Mouse (Mus musculus): Measurements from ENCODE around the gene Shkbp1. TPM values are rescaled to one million over a fixed set of nuclear protein-coding genes. Genes with fewer than 3 reads are reported as not detected.
A peak's percentile ranks its signal among the peaks of the same experiment; 100 is the strongest.

Gene Shkbp1
- polyA plus RNA-seq, 1 experiment from 2014 or later: 47.4 TPM

- no peaks in the 10 kb centered on the region for H3K9me3 ChIP-seq (replicated peaks; ENCODE audit: control insufficient read depth, low read length, poor library complexity, severe bottlenecking)
- peaks cover 73% of the 10 kb centered on the region for H3K27me3 ChIP-seq (ENCODE audit: control insufficient read depth, insufficient read depth, low read depth, low read length)
- H3K4me3 ChIP-seq (ENCODE audit: low read depth, low read length): no peak overlapping the region
- no peak overlapping the region for H3K27ac ChIP-seq (ENCODE audit: low read length)
- no peak overlapping the region for H3K4me2 ChIP-seq (ENCODE audit: low read length)
- ATAC-seq: no peak
- WGBS: 92% methylated on average over 8 of the region's 8 CpGs
- peaks cover 2% of the 10 kb centered on the region; the same call in 1 of the 2 replicates for H3K36me3 ChIP-seq (ENCODE audit: control insufficient read depth, insufficient read depth, low read length)
- H3K4me1 ChIP-seq (ENCODE audit: control insufficient read depth, insufficient read depth, low read length): peaks cover 26% of the 10 kb centered on the region
- no peak overlapping the region for H3K9ac ChIP-seq (ENCODE audit: low read depth, low read length)
Observed at GRCm38 (mm10) chr7:27327500-27327899, 28.3 kb downstream of the Shkbp1 start.

GRCm38 (mm10) chr7:27326101-27326880 lies 29.5 kb downstream of the Shkbp1 start:
- peak overlapping the region; percentile 21; the same call in 1 of the 2 replicates for H3K4me3 ChIP-seq (ENCODE audit: low read depth, low read length)

GRCm38 (mm10) chr7:27325697-27326096 lies 30.1 kb downstream of the Shkbp1 start:
- peak overlapping the region; percentile 43 for H3K4me2 ChIP-seq (ENCODE audit: low read length)
- peaks cover 2% of the 10 kb centered on the region; the same call in 1 of the 2 replicates for H3K36me3 ChIP-seq (ENCODE audit: control insufficient read depth, insufficient read depth, low read length)
- peaks cover 19% of the 10 kb centered on the region for H3K4me1 ChIP-seq (ENCODE audit: control insufficient read depth, insufficient read depth, low read length)
- H3K27ac ChIP-seq (ENCODE audit: low read length): no peak overlapping the region
- H3K9me3 ChIP-seq (replicated peaks; ENCODE audit: control insufficient read depth, low read length, poor library complexity, severe bottlenecking): no peaks in the 10 kb centered on the region
- 4% methylated on average over 24 of the region's 24 CpGs for WGBS
- peak overlapping the region; percentile 39; the same call in 1 of the 2 replicates for H3K9ac ChIP-seq (ENCODE audit: low read depth, low read length)
- H3K27me3 ChIP-seq (ENCODE audit: control insufficient read depth, insufficient read depth, low read depth, low read length): peaks cover 55% of the 10 kb centered on the region
- 0 out of 2 replicates have a peak, but pooled peaks have one; percentile 30 for ATAC-seq
- peak overlapping the region; percentile 21 for H3K4me3 ChIP-seq (ENCODE audit: low read depth, low read length)

More at GRCm38 (mm10) chr7:27326101-27326880, 29.5 kb downstream of the Shkbp1 start:
- no peak overlapping the region; the same call in 1 of the 2 replicates for H3K4me2 ChIP-seq (ENCODE audit: low read length)
- WGBS: 36% methylated on average over 34 of the region's 34 CpGs
- H3K27ac ChIP-seq (ENCODE audit: low read length): no peak overlapping the region
- H3K36me3 ChIP-seq (ENCODE audit: control insufficient read depth, insufficient read depth, low read length): peaks cover 2% of the 10 kb centered on the region; the same call in 1 of the 2 replicates
- peaks cover 61% of the 10 kb centered on the region for H3K27me3 ChIP-seq (ENCODE audit: control insufficient read depth, insufficient read depth, low read depth, low read length)
- ATAC-seq: no peak
- H3K4me1 ChIP-seq (ENCODE audit: control insufficient read depth, insufficient read depth, low read length): peaks cover 23% of the 10 kb centered on the region
- no peaks in the 10 kb centered on the region for H3K9me3 ChIP-seq (replicated peaks; ENCODE audit: control insufficient read depth, low read length, poor library complexity, severe bottlenecking)
- H3K9ac ChIP-seq (ENCODE audit: low read depth, low read length): no peak overlapping the region; the same call in 1 of the 2 replicates

GRCm38 (mm10) chr7:27324928-27325327 lies 30.9 kb downstream of the Shkbp1 start:
- ATAC-seq: no peak
- 46% methylated on average over 19 of the region's 20 CpGs for WGBS
- peaks cover 47% of the 10 kb centered on the region for H3K27me3 ChIP-seq (ENCODE audit: control insufficient read depth, insufficient read depth, low read depth, low read length)

DNA sequence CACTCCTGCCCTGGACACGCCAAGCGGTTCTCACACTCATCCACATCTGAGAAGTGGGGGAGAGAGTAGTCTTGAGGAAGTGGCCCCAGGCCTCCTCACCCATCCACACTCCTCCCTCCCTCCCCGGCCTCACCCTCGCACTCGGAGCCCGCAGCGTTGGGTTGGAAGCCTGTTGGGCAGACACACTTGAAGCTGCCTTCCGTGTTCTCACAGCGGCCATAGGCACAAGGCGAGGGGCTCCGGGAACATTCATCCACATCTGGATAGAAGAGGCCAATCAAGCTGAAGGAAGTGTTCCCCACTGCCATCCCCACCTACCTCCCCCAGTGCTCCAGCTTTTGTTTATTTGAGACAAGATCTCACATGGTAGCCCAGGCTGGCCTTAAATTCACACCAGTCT lies 31.7 kb downstream of the Shkbp1 start:
- Histone ChIP-seq H3K4me1 (ENCODE audit: control insufficient read depth, insufficient read depth, low read length) (peaks cover 10% of the 10 kb centered on the region; the same call in 1 of the 2 replicates), H3K9ac (ENCODE audit: low read depth, low read length) (no peak overlapping the region), H3K4me2 (ENCODE audit: low read length) (no peak overlapping the region), H3K4me3 (ENCODE audit: low read depth, low read length) (no peak overlapping the region), H3K27ac (ENCODE audit: low read length) (no peak overlapping the region), H3K27me3 (ENCODE audit: control insufficient read depth, insufficient read depth, low read depth, low read length) (peaks cover 40% of the 10 kb centered on the region), H3K9me3 (replicated peaks; ENCODE audit: control insufficient read depth, low read length, poor library complexity, severe bottlenecking) (no peaks in the 10 kb centered on the region), H3K36me3 (ENCODE audit: control insufficient read depth, insufficient read depth, low read length) (peaks cover 2% of the 10 kb centered on the region; the same call in 1 of the 2 replicates)
- WGBS: 95% methylated on average over 11 of the region's 11 CpGs
- no peak; the same call in 1 of the 2 replicates for ATAC-seq

More at GRCm38 (mm10) chr7:27324928-27325327, 30.9 kb downstream of the Shkbp1 start:
- Histone ChIP-seq H3K36me3 (ENCODE audit: control insufficient read depth, insufficient read depth, low read length) (peaks cover 2% of the 10 kb centered on the region; the same call in 1 of the 2 replicates), H3K4me2 (ENCODE audit: low read length) (no peak overlapping the region), H3K27ac (ENCODE audit: low read length) (no peak overlapping the region), H3K4me1 (ENCODE audit: control insufficient read depth, insufficient read depth, low read length) (peaks cover 15% of the 10 kb centered on the region; the same call in 1 of the 2 replicates), H3K4me3 (ENCODE audit: low read depth, low read length) (no peak overlapping the region), H3K9ac (ENCODE audit: low read depth, low read length) (no peak overlapping the region), H3K9me3 (replicated peaks; ENCODE audit: control insufficient read depth, low read length, poor library complexity, severe bottlenecking) (no peaks in the 10 kb centered on the region)

DNA sequence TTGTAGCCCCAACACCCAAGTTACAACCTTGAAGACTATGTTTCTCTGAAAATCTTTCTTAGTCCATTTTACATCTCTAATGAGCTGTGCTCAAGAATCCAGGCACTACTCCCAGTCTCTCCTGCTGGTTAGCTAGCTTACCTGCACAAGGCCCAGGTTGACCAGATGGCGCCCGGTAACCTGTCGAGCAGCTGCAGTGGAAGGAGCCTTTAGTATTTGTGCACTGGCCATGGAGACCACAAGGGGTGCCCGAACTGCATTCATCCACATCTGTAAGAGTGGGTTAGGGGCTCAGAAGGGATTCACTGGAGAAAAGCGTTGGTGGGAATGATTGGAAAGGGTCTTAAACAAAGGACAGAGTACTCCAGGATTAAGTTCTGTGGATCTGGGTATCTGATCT lies 32.8 kb downstream of the Shkbp1 start:
- Histone ChIP-seq H3K27ac (ENCODE audit: low read length) (no peak overlapping the region), H3K4me1 (ENCODE audit: control insufficient read depth, insufficient read depth, low read length) (peaks cover 8% of the 10 kb centered on the region; the same call in 1 of the 2 replicates), H3K4me3 (ENCODE audit: low read depth, low read length) (no peak overlapping the region), H3K27me3 (ENCODE audit: control insufficient read depth, insufficient read depth, low read depth, low read length) (peaks cover 30% of the 10 kb centered on the region), H3K9ac (ENCODE audit: low read depth, low read length) (no peak overlapping the region), H3K9me3 (replicated peaks; ENCODE audit: control insufficient read depth, low read length, poor library complexity, severe bottlenecking) (no peaks in the 10 kb centered on the region), H3K36me3 (ENCODE audit: control insufficient read depth, insufficient read depth, low read length) (peaks cover 2% of the 10 kb centered on the region; the same call in 1 of the 2 replicates), H3K4me2 (ENCODE audit: low read length) (no peak overlapping the region)
- 88% methylated on average over 5 of the region's 5 CpGs for whole genome bisulfite sequencing
- ATAC-seq: no peak

- Histone ChIP-seq H3K27me3 (ENCODE audit: control insufficient read depth, insufficient read depth, low read depth, low read length) (peaks cover 22% of the 10 kb centered on the region), H3K9me3 (replicated peaks; ENCODE audit: control insufficient read depth, low read length, poor library complexity, severe bottlenecking) (no peaks in the 10 kb centered on the region), H3K4me3 (ENCODE audit: low read depth, low read length) (no peak overlapping the region), H3K9ac (ENCODE audit: low read depth, low read length) (no peak overlapping the region), H3K4me2 (ENCODE audit: low read length) (no peak overlapping the region), H3K27ac (ENCODE audit: low read length) (no peak overlapping the region), H3K36me3 (ENCODE audit: control insufficient read depth, insufficient read depth, low read length) (peaks cover 2% of the 10 kb centered on the region; the same call in 1 of the 2 replicates), H3K4me1 (ENCODE audit: control insufficient read depth, insufficient read depth, low read length) (peaks cover 8% of the 10 kb centered on the region; the same call in 1 of the 2 replicates)
- ATAC-seq: no peak
- WGBS: 21% methylated on average over 13 of the region's 13 CpGs
Observed at GRCm38 (mm10) chr7:27322291-27322690, 33.5 kb downstream of the Shkbp1 start.

- Histone ChIP-seq H3K27ac (ENCODE audit: low read length) (no peak overlapping the region), H3K4me2 (ENCODE audit: low read length) (no peak overlapping the region), H3K4me3 (ENCODE audit: low read depth, low read length) (no peak overlapping the region), H3K9ac (ENCODE audit: low read depth, low read length) (no peak overlapping the region), H3K27me3 (ENCODE audit: control insufficient read depth, insufficient read depth, low read depth, low read length) (no peaks in the 10 kb centered on the region; the same call in 1 of the 2 replicates), H3K9me3 (replicated peaks; ENCODE audit: control insufficient read depth, low read length, poor library complexity, severe bottlenecking) (no peaks in the 10 kb centered on the region), H3K36me3 (ENCODE audit: control insufficient read depth, insufficient read depth, low read length) (peaks cover 2% of the 10 kb centered on the region; the same call in 1 of the 2 replicates), H3K4me1 (ENCODE audit: control insufficient read depth, insufficient read depth, low read length) (no peaks in the 10 kb centered on the region)
- no peak for ATAC-seq
- 91% methylated on average over 22 of the region's 22 CpGs for WGBS
Observed at GRCm38 (mm10) chr7:27319411-27319810, 36.4 kb downstream of the Shkbp1 start.

GRCm38 (mm10) chr7:27315958-27316357 lies 39.9 kb downstream of the Shkbp1 start:
- no peak overlapping the region for H3K4me3 ChIP-seq (ENCODE audit: low read depth, low read length)

More at GRCm38 (mm10) chr7:27315958-27316357, 39.9 kb downstream of the Shkbp1 start:
- Histone ChIP-seq H3K9me3 (replicated peaks; ENCODE audit: control insufficient read depth, low read length, poor library complexity, severe bottlenecking) (peaks cover 2% of the 10 kb centered on the region; the same call in 1 of the 2 replicates), H3K36me3 (ENCODE audit: control insufficient read depth, insufficient read depth, low read length) (peaks cover 5% of the 10 kb centered on the region; the same call in 1 of the 2 replicates), H3K27ac (ENCODE audit: low read length) (no peak overlapping the region), H3K27me3 (ENCODE audit: control insufficient read depth, insufficient read depth, low read depth, low read length) (no peaks in the 10 kb centered on the region), H3K9ac (ENCODE audit: low read depth, low read length) (no peak overlapping the region), H3K4me1 (ENCODE audit: control insufficient read depth, insufficient read depth, low read length) (no peaks in the 10 kb centered on the region), H3K4me2 (ENCODE audit: low read length) (no peak overlapping the region)
- 20% methylated on average over 7 of the region's 7 CpGs for WGBS
- peak; percentile 68 for ATAC-seq
